Mouse (Mus musculus): Measurements from ENCODE around the gene Gramd4.
"Not testable (repeated sequence)": the region's sequence is repeated elsewhere in the genome, so short reads cannot be mapped to it uniquely, and the experiment has no call there.

Gramd4 gene

DNA sequence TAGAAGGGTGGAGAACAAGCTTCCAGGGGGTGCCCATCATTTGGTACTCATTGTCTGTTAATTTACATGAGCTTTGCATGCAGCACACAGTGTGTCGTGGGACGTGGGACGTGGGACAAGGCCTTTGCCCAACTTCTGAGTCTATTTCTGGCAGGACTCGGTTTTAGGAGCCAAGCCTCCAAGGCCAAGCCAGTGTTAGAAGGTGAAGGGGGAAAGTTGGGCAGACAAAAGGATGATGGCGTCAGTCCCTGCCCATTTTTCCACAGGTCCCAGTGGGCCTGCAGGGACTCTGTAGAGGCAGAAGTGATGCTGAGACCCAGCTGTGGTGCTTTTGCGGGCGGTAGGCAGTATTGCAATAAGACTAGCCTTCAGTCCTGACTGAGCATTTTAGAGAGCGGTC is 33.1 kb downstream of the Gramd4 start:
- DNase-seq (ENCODE audit: low spot score in 2 of 2), result no peak

DNA sequence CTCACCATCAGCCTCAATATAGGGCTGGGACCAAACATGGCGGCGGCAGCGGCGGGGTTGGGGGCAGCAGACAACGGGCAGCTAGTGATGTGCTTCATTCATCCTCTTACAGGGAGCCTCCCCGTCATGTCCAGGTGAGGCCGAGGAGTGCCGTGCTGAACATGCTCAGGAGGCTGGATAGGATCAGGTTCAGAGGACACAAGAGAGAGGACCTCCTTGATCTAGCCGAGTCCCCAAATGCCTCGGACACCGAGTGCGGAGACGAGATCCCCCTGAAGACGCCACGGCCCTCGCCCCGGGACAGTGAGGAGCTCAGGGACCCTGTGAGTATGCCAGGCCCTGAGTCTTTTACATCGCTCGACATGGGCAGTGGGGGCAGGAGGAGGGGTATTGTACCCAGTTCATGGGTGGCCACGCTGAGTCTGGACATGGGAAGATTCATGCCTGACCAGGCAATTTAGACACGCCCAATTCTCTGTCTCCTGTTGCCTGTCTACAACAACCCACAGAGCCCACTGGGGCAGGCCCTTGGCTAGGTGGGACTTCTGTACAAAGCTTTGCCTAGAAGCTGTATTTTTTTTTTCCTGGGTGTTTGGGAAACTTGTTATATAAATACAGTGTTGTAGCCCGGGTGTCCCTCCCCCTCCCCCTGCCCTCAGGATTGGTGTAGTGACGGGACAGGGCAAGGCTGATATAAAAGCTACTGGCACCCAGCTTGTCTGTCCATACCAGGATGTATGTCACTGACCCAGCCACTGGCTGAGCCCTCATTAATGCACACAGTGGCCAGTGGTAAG is 33.9 kb downstream of the Gramd4 start:
- no peak for DNase-seq (ENCODE audit: low spot score in 2 of 2)

DNA sequence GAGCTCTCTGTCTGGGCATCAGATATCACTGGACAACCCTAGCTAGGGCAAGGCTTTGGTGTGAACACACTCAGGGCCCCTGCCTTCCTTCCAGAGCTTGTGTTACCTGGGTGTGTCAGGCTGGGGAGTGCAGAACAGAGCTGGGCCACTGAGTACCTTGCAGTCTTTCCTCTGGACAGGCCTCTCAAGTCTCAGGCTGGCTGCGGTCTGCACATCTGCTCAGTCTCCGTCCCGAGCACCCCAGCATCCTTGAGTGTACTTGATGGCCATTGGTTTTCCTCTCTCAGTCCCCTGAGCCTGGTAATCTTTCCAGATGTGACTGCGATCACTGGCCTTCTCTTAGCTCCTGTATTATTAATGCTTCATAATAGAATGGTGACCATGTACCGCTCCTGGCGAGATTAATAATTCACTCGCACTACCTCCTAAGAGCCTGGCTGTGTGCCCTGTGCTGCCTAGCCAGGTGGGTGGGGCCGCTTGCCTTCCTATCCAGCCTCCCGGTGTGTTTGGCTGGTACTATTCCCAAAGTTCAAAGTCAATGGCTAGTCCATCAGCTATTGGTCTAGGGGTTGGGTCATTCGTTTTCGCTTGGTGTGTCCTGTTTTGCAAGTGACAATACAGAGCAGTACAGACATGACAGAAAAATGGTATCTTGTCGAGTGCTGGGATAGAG is 34.6 kb downstream of the Gramd4 start:
- DNase-seq (ENCODE audit: low spot score in 2 of 2), result no peak

DNA sequence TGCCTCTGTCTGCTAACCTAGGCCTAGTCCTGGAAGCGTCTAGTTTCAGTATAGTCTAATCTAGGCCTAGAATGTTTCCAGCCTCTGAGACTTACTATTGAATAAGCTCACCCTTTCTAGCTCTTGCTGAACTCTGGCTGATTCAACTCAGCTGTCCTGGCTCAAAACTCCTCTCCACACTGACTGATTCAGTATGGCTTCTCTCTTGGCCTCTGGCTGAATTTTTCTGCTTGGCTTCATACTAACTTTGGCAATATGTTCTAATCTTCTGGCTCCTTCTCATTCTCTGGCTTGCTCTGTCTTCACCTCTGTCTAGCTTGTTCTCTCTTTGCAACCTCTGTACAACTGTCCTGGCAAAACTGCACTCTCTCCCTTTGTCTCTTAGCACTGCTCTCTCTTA is 35.7 kb downstream of the Gramd4 start:
- DNase-seq (ENCODE audit: low spot score in 2 of 2), result no peak

DNA sequence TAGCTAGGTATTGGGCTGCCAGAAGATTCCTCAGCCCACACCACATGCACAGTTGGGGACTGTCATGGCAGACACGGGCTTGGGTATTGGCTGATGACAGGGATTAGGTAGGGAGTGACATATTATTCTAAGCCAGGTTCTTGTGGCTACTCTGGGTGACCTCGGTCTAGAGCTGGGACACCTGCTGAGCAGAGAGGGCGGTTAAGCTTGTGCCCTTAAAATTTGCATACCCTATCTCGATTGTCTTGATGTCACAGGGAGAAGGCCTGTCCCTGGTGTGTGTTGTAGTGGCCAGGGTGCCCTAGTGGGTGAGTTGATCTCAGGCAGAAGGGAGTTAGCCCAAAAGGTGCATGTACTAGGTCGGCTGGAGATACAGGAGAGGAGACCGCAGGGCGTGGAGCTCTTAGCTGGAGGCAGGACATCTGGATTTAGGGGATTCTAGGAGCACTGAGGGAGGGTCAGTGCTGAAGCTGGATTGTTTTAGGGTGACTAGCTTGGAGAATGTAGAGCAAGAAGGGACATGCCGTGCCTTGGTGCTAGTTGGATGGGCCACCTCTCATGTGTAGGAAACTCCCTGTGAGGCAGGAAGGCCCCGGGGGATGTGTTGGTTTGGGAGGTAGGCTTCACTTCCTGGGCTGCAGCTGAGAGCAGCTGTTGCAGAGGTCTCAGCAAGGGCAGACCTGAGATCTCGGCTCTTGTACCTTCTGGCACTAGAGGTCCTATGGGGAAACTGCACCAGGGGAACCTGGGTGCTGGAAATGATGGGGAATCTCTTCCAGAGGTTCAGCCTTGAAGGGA is 37.0 kb downstream of the Gramd4 start:
- DNase-seq (ENCODE audit: low spot score in 2 of 2), result no peak

DNA sequence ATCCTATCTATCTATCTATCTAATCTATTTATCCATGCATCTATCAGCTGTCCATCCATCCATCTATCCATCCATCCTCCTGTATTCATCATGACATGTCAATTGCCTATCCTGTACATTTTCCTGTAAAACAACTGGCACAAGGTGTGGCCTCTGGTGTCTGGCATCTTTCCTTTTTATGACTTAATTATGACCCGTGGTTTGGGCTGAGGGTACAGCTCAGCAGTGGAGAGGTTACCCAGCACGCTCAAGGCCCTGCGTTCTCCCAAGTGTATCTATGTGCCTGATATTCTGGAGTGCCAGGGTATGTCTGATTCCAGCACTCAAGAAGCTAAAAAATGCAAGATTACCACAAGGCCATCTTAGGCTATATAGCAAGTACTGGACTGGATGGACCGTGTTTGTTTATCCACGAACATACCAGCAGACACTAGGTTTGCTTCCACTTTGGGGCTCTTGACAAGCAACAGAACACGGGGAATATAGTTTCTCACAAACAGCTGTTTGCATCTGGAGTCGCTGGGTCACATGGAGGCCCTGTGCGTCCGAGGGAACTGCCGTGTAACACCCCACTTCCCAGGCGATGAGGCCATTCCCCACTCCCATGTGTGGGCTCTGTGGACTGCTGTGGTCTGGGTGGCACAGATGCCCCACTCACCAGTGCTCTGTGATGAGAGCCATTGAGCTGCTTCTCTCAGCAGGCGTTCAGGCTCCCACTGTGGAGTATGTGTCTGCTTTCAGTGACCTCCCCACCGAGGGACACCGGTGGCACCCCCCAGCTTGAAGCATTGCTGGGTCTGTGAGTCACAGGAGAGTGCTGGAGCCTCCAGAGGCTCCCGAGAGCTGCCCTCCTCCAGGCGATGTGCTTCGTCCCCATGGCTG is 38.5 kb downstream of the Gramd4 start:
- DNase-seq (ENCODE audit: low spot score in 2 of 2), result no peak

DNA sequence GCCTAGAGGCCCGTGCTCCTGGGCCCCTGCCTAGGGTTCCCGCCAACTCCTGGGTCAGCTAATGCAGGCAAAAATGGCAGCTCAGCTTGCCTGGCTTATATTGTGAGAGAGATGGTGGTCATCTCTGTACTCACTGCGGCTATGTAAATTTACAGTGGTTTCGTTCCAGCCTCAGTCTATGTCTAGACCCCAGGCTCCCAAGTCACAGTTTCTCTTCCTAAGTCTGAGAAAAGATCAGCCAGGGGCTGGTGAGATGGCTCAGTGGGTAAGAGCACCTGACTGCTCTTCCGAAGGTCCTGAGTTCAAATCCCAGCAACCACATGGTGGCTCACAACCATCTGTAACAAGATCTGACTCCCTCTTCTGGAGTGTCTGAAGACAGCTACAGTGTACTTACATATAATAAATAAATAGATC is 39.1 kb downstream of the Gramd4 start:
- DNase-seq (ENCODE audit: low spot score in 2 of 2), result not testable (repeated sequence)

DNA sequence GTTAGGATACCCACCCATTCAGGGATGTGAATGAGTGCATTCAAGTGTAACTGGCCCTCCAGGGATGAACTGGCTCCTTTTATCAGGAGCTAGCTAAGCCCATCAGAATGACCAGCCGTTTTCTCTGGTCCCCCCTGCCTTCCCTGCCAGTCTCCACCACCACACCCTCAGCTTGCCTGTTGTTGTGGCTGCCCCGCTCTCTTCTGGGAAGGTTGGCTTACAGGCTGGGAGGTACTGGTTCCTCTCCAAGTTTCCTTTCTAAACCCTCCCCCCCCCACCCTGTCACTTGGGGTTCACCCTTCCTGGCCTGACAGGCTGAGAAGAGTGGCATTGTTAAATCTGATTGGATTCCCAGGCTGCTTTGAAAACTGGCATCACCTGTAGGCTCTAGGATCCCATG is 40.4 kb downstream of the Gramd4 start:
- no peak for DNase-seq (ENCODE audit: low spot score in 2 of 2)

DNA sequence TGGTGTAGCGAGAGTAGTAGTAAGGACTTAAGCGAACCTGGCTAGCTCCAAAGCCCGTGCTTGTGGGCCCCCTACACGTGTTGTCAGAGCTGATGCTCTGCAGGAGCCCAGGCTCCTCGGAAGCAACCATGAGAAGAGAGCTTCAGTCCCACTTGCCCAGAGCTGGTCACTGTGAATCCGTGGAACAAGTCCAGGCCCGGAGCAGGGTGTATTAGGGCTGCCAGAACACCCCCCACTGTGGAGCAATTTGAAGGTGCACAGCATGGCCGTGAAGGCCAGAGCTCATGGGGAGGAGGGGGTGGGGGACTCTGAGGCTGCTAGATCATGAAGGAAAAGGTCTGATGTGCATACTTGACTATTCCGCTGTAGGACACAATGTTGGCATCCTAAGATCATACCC is 44.1 kb downstream of the Gramd4 start:
- DNase-seq (ENCODE audit: low spot score in 2 of 2), result no peak

DNA sequence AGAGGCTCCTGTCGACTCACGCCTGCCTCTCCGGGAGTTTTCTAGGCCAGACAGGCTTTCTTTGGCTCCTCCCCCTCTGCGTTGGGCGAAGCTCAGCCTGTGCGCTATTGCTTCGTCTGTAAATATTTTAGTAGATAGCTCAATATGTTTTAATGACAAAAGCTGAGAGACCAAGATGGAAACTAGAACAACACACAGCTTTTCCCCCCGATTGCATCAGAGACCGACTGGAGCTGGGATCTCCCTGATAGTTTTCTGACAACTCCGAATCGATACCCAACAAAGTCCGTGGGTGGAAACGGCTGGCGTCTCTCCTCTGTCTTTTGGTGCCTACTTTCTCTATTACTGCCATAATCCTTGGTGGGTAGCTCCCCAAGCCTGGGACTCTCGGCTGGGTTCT is 44.8 kb downstream of the Gramd4 start:
- no peak for DNase-seq (ENCODE audit: low spot score in 2 of 2)

DNA sequence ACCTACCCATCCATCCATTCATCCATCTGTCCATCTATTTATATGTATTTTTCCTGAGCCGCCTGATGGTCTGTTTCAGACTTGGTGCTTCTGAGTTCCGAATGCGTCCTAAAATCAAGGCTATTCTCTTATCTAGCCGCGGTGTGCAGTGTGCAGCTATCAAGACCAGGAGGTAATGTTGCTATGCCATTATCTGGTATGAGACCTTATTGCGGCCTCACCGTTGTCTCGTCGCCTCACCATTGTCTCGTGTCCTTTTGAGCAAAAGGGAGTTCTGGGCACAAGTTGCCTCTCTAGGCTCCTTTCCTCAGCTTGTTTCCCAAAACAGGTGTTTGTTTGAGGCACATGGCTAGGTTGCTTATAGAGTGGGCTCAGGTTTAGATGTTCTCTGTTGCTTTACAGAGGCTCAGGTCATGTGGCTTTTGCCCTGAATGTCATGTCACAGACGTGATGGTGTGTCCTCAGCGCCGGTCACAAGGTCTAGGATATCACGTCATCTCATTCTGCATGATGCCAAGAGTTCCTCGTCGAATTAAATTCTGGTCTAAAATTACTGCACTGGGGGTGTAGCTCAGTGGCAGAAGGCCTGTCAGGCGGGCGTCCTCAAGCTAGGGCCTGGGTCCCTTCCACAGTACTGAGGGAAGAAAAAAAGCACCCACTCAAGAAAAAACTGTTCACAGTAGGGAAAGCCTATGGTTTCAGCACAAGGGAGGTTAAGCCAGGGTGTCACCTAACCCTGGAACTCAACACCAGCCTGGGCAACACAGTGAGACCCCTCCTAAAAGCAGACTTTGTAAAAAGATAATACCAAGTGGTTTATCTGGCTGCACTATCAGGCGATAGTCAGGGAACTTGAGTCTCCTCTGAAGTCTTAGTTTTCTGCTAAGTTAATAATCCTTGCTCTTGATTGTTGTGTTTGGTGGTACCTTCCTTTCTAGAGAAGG is 47.2 kb downstream of the Gramd4 start:
- DNase-seq (ENCODE audit: low spot score in 2 of 2), result peak; percentile 53 to 54

DNA sequence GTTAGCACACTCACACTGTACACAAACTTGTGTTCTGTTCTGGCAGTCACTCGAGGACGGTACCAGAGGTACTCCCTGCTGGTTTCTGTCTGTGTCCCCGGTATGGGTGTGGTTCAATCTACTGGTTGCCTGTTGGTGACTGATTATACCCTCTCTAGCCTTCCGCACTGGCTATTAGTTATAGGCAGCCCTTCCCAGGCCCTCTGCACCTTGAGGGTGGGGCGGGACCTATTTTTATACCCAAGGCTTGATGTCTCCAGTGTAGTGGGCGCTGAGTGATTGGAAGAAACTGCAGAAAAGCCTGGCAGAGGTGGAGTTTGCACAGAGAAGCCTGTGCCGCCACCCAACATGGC is 47.8 kb downstream of the Gramd4 start:
- DNase-seq (ENCODE audit: low spot score in 2 of 2), result peak; percentile 67 to 85

DNA sequence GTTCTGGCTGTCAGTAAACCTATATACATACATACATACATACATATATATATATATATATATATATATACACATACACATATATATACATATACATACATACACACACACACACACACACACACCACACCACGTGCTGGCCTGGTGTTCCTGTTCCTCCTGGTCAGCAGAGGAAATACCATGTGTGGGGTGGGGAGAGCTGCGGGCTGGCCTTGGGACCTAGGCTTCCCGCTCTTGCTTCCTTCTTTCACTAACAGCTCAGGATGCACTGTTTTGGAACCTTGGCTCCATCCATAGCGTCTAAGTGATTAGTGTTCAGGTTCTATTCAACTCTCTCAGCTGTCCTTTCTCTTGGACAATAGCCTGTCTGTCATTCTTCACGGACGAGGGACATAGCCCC is 48.3 kb downstream of the Gramd4 start:
- no peak for DNase-seq (ENCODE audit: low spot score in 2 of 2)

DNA sequence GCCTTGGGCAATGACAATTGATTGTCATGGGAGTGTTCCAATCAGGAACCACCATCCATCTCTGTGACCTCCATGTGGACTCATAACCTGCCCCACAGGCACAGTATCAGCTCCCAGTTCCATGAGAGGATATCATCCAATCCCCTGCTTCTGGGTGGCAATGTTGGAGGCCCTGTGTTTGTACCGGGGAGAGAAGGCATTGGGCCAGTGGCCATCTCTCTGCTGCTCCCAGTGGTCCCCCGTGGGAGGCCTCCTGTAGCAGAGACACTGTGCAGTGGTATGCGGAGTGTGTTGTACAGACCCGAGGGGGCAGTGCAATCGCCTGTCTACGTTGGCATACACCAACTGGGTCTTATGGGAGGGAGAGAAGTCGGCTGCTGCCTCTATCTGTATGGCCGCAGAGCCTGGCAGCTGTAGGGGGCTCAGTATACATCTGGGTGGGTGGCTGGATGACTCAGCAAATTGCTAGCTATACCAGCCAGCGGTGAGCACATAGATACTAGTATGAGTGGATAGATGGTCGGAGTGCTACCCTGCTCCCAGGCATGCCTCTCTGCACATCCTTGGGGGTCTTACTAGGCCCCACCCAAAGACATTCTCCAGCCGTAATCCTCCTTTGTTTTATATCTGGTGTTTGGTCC is 50.5 kb downstream of the Gramd4 start:
- DNase-seq (ENCODE audit: low spot score in 2 of 2), result peak; percentile 49 to 50

DNA sequence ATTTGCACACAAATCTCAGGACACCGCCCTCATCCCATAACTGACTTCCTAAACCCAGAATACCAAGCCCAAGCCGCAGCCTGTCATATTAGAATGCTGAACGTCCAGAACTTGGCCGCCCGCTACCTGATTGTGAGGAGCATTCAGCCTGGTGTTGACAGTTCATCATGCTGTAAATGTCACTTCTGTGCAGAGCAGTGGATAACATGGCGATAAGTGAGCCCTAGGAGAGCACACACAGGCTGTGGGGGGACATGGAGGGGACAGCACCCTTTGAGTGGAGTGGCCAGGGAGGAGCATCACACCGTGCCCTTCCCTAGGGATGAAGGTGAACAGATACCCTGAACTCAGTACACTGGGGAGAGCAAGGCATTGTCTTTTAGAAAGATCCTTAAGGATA is 51.8 kb downstream of the Gramd4 start:
- DNase-seq (ENCODE audit: low spot score in 2 of 2), result no peak

DNA sequence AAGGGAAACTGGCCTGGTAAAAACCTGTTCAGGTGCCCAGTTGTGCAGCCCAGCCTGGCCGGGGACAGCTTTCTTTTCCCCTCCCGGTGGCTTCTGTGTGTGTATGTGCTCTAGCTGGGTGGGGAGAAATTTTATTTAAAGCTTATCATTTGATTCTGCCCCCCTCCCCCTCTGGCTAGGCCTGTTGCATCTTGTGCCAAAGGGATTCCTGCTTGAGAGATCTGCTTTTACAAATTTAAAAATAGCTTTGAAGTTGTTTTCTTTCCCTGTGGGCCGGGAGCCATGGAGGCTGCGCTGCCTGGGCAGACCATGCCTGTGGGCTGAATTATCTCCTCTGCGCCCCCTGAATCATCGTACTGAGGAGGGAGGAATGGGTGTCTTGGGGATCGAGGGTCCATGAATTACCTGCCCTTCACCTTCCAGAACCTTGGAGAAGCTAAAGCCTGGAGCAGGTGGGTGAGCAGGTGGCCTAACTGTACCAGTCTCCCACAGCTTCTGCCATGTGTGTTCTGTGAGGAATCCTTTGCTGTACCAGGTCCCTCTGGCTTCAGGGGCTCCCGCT is 52.2 kb downstream of the Gramd4 start:
- no peak for DNase-seq (ENCODE audit: low spot score in 2 of 2)

DNA sequence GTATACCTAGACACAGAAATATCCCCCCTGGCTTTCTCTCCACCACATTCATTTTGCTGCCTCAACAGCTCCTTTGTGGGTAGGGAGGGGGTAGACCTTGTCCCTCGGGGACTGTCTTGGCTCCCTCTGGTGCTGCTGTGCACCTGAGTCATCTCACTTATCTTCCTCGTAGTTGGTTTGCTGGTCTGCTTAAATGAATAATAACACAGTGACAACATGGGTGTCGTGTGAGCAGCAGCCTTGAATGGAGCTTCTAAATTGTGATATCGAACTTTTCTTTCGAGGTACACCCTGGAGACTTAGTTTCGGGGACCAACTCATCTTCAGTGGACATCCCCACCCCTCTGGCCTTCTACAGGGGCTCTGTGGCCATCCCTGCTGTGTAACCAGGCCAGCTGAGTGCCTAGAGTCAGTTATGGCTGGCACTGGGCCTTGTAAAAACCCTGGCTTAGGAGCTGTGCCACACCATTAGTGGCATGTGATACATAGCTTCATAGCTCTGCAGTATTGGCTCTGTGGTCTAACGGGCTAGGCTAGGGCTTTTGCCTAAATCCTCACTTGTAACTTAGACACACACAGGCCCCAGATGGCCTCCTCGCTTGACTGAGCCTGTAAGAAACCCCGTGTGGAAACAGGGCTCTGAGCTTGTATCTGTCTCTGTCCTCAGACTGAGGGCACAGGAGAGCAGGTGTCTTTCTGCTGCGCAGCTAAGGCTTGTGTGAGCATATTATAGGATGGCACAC is 53.0 kb downstream of the Gramd4 start:
- DNase-seq (ENCODE audit: low spot score in 2 of 2), result peak in 1 of 2 experiments; percentile 49

DNA sequence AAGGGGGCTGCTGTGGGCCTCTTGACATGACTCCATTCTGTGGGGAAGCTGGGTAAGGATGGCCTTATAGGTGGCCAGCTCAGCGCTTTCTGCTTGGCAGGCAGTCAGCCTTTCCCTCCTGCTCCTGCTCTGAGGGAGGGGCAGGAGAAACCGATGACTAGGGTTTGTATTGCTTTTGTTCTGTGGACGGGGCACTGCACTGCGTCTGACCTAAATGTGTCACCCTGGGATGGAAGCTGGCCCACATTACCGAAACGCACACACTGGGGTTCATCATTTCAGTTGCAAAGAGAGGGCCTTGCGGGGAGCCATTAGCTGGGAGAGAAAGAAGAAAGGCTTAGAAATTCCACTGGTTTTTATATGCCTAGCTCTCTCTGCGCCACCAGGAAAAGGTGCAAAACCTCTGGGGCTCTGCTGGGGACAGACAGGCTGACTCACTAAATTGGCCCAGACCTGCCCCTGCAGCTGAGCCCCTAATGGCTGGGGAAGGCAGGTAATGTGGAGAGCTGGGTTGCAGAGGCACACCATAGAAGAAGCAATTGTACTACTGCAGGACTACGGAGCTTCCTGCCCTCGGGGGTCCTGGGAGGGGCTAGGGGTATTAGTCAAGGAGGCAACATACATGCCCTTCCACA is 55.3 kb downstream of the Gramd4 start:
- no peak for DNase-seq (ENCODE audit: low spot score in 2 of 2)

DNA sequence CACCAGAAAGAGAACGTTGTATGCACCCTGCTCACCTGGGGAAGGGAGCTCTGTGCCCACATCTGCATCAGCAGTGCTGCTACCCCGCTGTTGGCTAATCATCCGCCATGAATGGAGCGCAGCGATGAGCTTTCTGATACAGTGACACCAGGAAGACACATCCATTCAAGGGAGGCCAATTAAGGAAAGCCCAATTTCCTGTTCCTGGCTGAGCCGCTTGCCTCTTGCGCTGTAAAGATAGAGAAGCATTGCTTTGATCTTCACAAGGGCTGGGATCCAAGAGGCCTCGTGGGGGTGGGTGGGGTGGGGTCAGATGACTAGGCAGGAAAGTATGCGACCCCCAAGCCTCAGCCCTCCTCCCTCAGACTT is 55.8 kb downstream of the Gramd4 start:
- DNase-seq (ENCODE audit: low spot score in 2 of 2), result no peak

Measured in spleen, postnatal 10 days (tissue).